Mouse (Mus musculus): ENCODE results near the gene Scmh1. TPM values are rescaled to one million over a fixed set of nuclear protein-coding genes. Genes with fewer than 3 reads are reported as not detected.

Gene Scmh1
- polyA plus RNA-seq, 1 experiment from 2014 or later, result 43.5 TPM

DNA sequence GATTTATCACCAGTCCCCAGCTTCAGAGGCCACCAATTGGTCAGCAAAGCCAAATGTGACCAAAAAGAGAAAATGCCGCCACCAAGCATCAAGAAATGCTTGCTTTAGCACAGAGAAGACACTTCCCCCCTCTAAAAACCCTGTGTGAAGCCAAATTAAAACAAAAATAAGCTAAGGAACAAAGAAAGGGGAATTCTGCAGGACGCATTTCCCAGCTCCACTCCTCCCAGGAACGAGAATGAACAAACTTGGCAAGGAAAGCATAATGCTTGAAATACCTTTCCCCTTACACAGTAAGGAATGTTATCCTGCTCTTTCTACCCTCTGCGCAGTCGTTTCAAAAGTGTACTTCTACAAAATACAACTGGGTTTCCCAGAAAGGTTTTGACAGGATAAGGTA, 162.9 kb downstream of the Scmh1 start:
- 26% methylated on average over 5 of the region's 5 CpGs for WGBS
- Histone ChIP-seq H3K27me3 (no peaks in the 10 kb centered on the region), H3K9ac (no peak overlapping the region), H3K9me3 (replicated peaks) (no peaks in the 10 kb centered on the region), H3K4me3 (replicated peaks) (peak overlapping the region; percentile 94), H3K4me2 (peak overlapping the region; percentile 86), H3K27ac (peak overlapping the region; percentile 76), H3K4me1 (peaks cover 33% of the 10 kb centered on the region), H3K36me3 (peaks cover 38% of the 10 kb centered on the region)
- ATAC-seq (replicated peaks; ENCODE audit: low FRiP score), result no peak

DNA sequence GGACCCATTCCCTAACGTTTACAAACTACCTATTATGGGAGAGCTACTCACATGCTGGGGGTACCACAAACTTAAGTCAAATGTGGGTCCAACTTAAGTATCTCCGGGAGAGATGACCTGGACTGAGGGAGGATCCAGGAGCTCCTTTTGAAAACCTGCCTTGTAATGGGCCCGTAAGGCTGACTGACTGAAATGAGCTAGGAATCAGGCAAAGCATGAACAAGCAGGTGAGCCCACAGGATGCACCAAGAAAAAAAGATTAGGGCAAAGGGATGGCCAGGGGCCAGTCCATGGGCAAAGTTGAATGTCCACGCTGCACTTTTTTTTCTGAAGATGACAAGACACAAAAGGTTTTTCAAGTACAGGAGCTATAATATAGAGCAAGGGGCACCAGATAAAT, 163.9 kb downstream of the Scmh1 start:
- 4% methylated on average over 4 of the region's 4 CpGs for WGBS
- Histone ChIP-seq H3K27ac (peak overlapping the region; percentile 96; the same call in 1 of the 2 replicates), H3K4me3 (replicated peaks) (peak overlapping the region; percentile 94), H3K36me3 (peaks cover 28% of the 10 kb centered on the region), H3K9ac (peak overlapping the region; percentile 85), H3K4me1 (peaks cover 33% of the 10 kb centered on the region), H3K27me3 (no peaks in the 10 kb centered on the region), H3K9me3 (replicated peaks) (no peaks in the 10 kb centered on the region), H3K4me2 (peak overlapping the region; percentile 86)
- ATAC-seq (replicated peaks; ENCODE audit: low FRiP score), result no peak

DNA sequence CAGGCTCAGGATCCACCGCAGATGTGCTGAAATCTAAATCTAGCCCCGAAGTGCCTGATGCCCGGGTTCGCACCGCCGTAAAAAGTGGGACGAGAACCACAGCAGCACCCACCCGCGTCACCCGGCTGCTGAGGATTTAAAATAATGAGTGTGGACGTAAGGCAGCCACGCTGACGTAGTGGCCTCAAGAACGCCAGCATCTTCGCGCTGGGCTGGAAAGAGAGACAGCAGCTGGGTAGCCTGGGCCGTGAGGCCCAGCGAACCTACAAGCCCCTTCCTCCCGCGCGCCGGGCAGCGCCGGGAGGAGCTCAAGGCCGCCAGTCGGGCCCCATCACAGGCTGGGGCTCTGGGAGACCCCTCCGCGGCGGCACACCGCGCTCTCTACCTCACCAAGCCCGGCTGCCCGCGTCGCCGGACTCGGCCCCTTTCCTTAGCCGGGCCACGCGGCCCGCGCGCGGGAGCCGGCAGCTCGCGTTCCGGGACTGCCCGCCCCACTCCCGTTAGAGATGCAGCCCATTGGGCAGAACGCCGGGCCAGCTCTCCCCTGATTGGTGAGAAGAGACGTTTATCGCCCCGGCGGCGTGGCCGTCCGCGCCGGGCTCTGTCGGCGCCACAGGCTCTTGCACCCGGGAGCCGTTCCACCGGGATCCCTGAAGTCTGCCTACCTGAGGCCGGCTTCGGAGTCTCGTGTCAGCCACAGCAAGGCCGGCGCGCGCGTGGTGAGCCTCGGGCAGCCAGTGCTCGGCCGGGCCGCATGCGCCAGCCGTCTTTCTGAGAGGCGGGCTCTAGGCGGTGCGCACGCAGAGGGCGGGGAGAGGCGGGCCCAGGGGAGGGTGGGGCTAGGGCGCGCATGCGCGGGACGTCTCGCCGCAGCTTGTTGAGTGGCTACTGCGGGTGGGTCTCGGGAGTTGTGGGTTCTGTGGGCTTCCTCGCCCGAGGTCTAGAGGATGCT, 164.7 kb downstream of the Scmh1 start, which contains the start of gene Ctps:
Gene Ctps (minus strand): TSS at position 791 of the 952 bp plus-strand sequence.
- Histone ChIP-seq H3K4me2 (peak within 1 kb of the TSS; percentile 86), H3K9me3 (replicated peaks) (no peaks in the 10 kb centered on the region), H3K4me1 (peaks cover 33% of the 10 kb centered on the region), H3K27me3 (no peaks in the 10 kb centered on the region), H3K4me3 (replicated peaks) (peak within 1 kb of the TSS; percentile 94), H3K36me3 (peaks cover 21% of the 10 kb centered on the region), H3K9ac (peak within 1 kb of the TSS; percentile 85), H3K27ac (peak within 1 kb of the TSS; percentile 96)
- ATAC-seq (replicated peaks; ENCODE audit: low FRiP score), result peak; percentile 98
- WGBS, result under 1% methylated on average over 96 of the region's 97 CpGs

DNA sequence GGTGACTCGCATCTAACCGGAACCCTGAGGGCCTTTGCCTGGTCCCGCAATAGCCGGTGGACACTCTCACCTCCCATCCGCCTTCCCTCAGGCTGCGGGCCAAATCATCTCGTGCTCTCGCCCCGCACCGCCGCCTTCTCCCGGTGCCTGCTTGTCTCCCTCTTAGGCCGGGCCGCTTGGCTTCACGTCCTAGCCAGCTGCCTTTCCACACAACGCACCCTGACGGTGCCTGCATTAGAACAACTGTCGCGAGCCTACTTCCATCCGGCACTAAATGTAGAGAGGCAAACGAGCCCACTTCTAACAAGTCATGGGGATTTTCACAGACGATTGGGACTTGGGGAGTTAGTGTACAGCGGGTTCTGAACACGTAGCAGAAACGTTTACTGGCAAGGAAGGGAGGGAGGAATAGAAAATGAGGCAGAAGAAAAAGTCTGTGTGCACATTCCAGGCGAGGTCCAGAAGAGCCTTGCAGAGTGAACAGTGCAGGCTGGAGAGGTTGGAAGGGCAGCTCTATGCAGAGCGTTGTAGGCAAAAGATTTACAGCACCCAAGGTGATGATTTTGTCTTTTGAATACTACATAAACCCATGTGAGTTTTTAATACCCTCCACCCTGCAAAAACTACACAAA, 165.5 kb downstream of the Scmh1 start:
- Histone ChIP-seq H3K27me3 (no peaks in the 10 kb centered on the region), H3K36me3 (peaks cover 13% of the 10 kb centered on the region; the same call in 1 of the 2 replicates), H3K9ac (peak overlapping the region; percentile 85), H3K9me3 (replicated peaks) (no peaks in the 10 kb centered on the region), H3K4me3 (replicated peaks) (peak overlapping the region; percentile 94), H3K27ac (peak overlapping the region; percentile 96), H3K4me1 (peaks cover 33% of the 10 kb centered on the region), H3K4me2 (peak overlapping the region; percentile 86)
- ATAC-seq (replicated peaks; ENCODE audit: low FRiP score), result peak; percentile 63
- WGBS, result under 1% methylated on average over 27 of the region's 27 CpGs

DNA sequence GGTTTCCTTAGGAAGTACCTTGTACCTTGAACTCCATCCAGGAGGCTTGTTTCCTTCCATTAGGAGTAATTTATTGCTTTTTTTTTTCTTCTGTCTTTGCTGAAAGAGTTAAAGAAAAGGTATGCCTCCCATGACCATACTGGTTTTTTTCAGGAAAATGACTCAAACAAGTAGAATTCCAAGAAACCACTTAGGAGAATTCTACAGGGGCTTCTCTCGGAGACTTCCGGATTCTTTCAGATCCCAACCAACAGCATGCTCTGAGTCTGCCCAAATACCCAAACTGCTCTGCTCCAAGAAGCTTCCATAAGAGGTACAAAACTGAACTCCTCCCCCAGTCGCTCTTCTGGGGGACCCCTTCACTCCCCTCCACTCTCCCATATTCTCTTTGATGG, 166.0 kb downstream of the Scmh1 start:
- WGBS, result 48% methylated on average over 3 of the region's 3 CpGs
- no peaks in the 10 kb centered on the region for H3K9me3 ChIP-seq (replicated peaks)
- peak overlapping the region; percentile 96 for H3K27ac ChIP-seq
- peaks cover 10% of the 10 kb centered on the region; the same call in 1 of the 2 replicates for H3K36me3 ChIP-seq
- H3K9ac ChIP-seq, result 0 out of 2 replicates have a peak overlapping the region, but pooled peaks have one; percentile 85
- H3K4me2 ChIP-seq, result peak overlapping the region; percentile 86
- peaks cover 33% of the 10 kb centered on the region for H3K4me1 ChIP-seq
- peak overlapping the region; percentile 94 for H3K4me3 ChIP-seq (replicated peaks)
- no peaks in the 10 kb centered on the region for H3K27me3 ChIP-seq
- ATAC-seq (replicated peaks; ENCODE audit: low FRiP score), result no peak

DNA sequence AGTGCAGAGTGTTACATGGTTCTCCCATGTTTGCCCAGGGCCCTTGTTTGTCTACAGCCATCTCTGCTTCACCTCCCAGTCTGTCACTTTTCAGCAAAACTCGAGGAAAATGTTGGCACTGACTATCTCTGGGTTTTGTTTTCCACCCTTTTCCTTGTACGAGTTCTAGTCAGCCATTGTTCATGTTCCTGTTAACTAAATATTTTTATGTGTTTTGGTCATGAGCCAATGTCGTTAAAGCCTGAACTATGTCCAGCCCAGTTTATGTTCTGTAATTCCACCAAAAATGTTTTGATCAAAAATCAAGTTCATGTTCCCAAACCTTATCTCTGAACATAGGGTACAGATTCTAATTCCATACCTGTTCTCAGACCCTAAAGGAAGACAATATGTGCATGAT, 166.6 kb downstream of the Scmh1 start:
- H3K9ac ChIP-seq, result no peak overlapping the region
- no peaks in the 10 kb centered on the region for H3K9me3 ChIP-seq (replicated peaks)
- ATAC-seq (replicated peaks; ENCODE audit: low FRiP score), result no peak
- peak overlapping the region; percentile 34; the same call in 1 of the 2 replicates for H3K27ac ChIP-seq
- H3K4me1 ChIP-seq, result peaks cover 33% of the 10 kb centered on the region
- H3K4me3 ChIP-seq (replicated peaks), result no peak overlapping the region
- H3K27me3 ChIP-seq, result no peaks in the 10 kb centered on the region
- WGBS, result 50% methylated on average over 3 of the region's 3 CpGs
- no peak overlapping the region for H3K4me2 ChIP-seq
- H3K36me3 ChIP-seq, result peaks cover 4% of the 10 kb centered on the region; the same call in 1 of the 2 replicates

Other genes starting within 250 kb of the Scmh1 start
- 0.14 and 0.18 TPM in 2 replicates for gene Edn2, start 244.1 kb upstream of the Scmh1 start, polyA plus RNA-seq (2015; fragmentation: Nextera tagmentation; extraction: Ambion mirVana)
- gene Foxo6, start 117.9 kb upstream of the Scmh1 start, polyA plus RNA-seq (2015; fragmentation: Nextera tagmentation; extraction: Ambion mirVana), result 0.13 and 0.14 TPM in 2 replicates
- not detected in 2 replicates for gene Slfnl1, start 127.0 kb downstream of the Scmh1 start, polyA plus RNA-seq (2015; fragmentation: Nextera tagmentation; extraction: Ambion mirVana)
- gene Ctps, start 165.0 kb downstream of the Scmh1 start, polyA plus RNA-seq (2015; fragmentation: Nextera tagmentation; extraction: Ambion mirVana), result 83.1 and 84.0 TPM in 2 replicates
- gene Gm8439, start 183.5 kb downstream of the Scmh1 start, polyA plus RNA-seq (2015; fragmentation: Nextera tagmentation; extraction: Ambion mirVana), result not detected in 2 replicates

Data from kidney, embryonic 15.5 days (tissue).